21 mouse cellular contexts compared by ENCODE assay signal in genomic region chr1:98068177-98068576, GRCm38 (mm10). TPM values are rescaled to one million over a fixed set of nuclear protein-coding genes. Genes with fewer than 3 reads are reported as not detected.
DNase-seq lines count a peak whose midpoint lies in the region; ATAC-seq and TF ChIP-seq lines count a peak whose summit lies in the region.
"Had no signal": no experiment of that assay in that cellular context is flagged by ENCODE, and none has a peak within 500 bp of the region (broad histone marks: within the 10 kb centered on the region; RNA-seq: fewer than 3 reads in every experiment).

No protein-coding gene starts in this region.

- no peak for DNase-seq in lung, embryonic 14.5 days
- no peak for DNase-seq in lung, postnatal 36 days
- no peak for DNase-seq in lung, postnatal 4 days
- DNase-seq in lung, postnatal 14 days: no peak
- DNase-seq: adrenal gland, adult 2 months; adrenal gland, adult 8-10 months; adrenal gland, postnatal 10 days; adrenal gland, postnatal 14 days; adrenal gland, postnatal 25 days; adrenal gland, postnatal 36 days; B cell, adult 2 months; cerebellum, adult 11 months; cerebellum, adult 11-12 months; cerebellum, adult 18-20 months had no signal

- H3K27ac ChIP-seq in lung, embryonic 14.5 days (ENCODE audit: low read depth): no peak overlapping the region
- no peak overlapping the region for H3K27ac ChIP-seq in lung, embryonic 15.5 days
- no peak overlapping the region for H3K27ac ChIP-seq in lung, embryonic 16.5 days (ENCODE audit: low read length)

- no peaks in the 10 kb centered on the region for H3K27me3 ChIP-seq in lung, embryonic 14.5 days (ENCODE audit: insufficient read depth, low read length)
- H3K27me3 ChIP-seq in lung, embryonic 15.5 days: no peaks in the 10 kb centered on the region
- H3K27me3 ChIP-seq in lung, embryonic 16.5 days (ENCODE audit: control insufficient read depth, insufficient read depth, low read depth, low read length): no peaks in the 10 kb centered on the region
- H3K27me3 ChIP-seq: CH12.LX, Patski had no signal

- H3K4me2 ChIP-seq in lung, embryonic 14.5 days: no peak overlapping the region
- H3K4me2 ChIP-seq in lung, embryonic 15.5 days: no peak overlapping the region
- H3K4me2 ChIP-seq in lung, embryonic 16.5 days (ENCODE audit: low read depth, low read length): no peak overlapping the region

- ATAC-seq in lung, embryonic 14.5 days (ENCODE audit: insufficient read depth): peak; percentile 44; the same call in 1 of the 2 replicates
- ATAC-seq in lung, embryonic 15.5 days (ENCODE audit: borderline replicate concordance, extremely low read depth, low FRiP score, low TSS enrichment): peak; percentile 52; the same call in 1 of the 2 replicates
- peak; percentile 52; the same call in 1 of the 2 replicates for ATAC-seq in lung, embryonic 16.5 days (ENCODE audit: low read depth)
- ATAC-seq: activated CD4-positive, CD25-positive, alpha-beta regulatory T cell, adult 4 months; CD4-positive, CD25-positive, alpha-beta regulatory T cell, adult 4 months; Patski had no signal

- H3K4me3 ChIP-seq in lung, embryonic 14.5 days (ENCODE audit: low read depth, low read length): no peak overlapping the region
- no peak overlapping the region for H3K4me3 ChIP-seq in lung, embryonic 15.5 days
- no peak overlapping the region for H3K4me3 ChIP-seq in lung, embryonic 16.5 days (ENCODE audit: low read length)

- H3K36me3 ChIP-seq in lung, embryonic 14.5 days (ENCODE audit: insufficient read depth): no peaks in the 10 kb centered on the region
- no peaks in the 10 kb centered on the region for H3K36me3 ChIP-seq in lung, embryonic 15.5 days
- H3K36me3 ChIP-seq in lung, embryonic 16.5 days (ENCODE audit: control insufficient read depth, insufficient read depth, low read length): no peaks in the 10 kb centered on the region
- H3K36me3 ChIP-seq: G1E had no signal

- H3K4me1 ChIP-seq in lung, embryonic 14.5 days (ENCODE audit: insufficient read depth): no peaks in the 10 kb centered on the region
- H3K4me1 ChIP-seq in lung, embryonic 15.5 days: 0 out of 2 replicates have a peak, but pooled peaks cover under 1% of the 10 kb centered on the region
- peaks cover 3% of the 10 kb centered on the region for H3K4me1 ChIP-seq in lung, embryonic 16.5 days (replicated peaks; ENCODE audit: control insufficient read depth, insufficient read depth, low read length)

- H3K9ac ChIP-seq in lung, embryonic 14.5 days: no peak overlapping the region
- H3K9ac ChIP-seq in lung, embryonic 15.5 days: no peak overlapping the region
- no peak overlapping the region for H3K9ac ChIP-seq in lung, embryonic 16.5 days (ENCODE audit: low read length)

- 70% methylated on average over 4 of the region's 4 CpGs for WGBS in lung, embryonic 14.5 days
- 65% methylated on average over 4 of the region's 4 CpGs for WGBS in lung, embryonic 15.5 days
- WGBS in lung, embryonic 16.5 days: 54% methylated on average over 4 of the region's 4 CpGs

- TF ChIP-seq CTCF in lung, embryonic 14.5 days (IDR thresholded peaks at IDR 0.05; ENCODE audit: low read depth): no peak

- no peaks in the 10 kb centered on the region for H3K9me3 ChIP-seq in lung, embryonic 14.5 days (ENCODE audit: low read depth, low read length)
- H3K9me3 ChIP-seq in lung, embryonic 15.5 days: 0 out of 2 replicates have a peak, but pooled peaks cover 4% of the 10 kb centered on the region
- no peaks in the 10 kb centered on the region for H3K9me3 ChIP-seq in lung, embryonic 16.5 days (ENCODE audit: control insufficient read depth, low read length)

RNA-seq across cellular contexts. Expression of gene Pam, which starts 27.3 kb away (rescaled TPM):
- 41.5 and 50.1 TPM in 2 replicates for polyA plus RNA-seq in lung, embryonic 14.5 days (2014; fragmentation: Nextera tagmentation; extraction: Ambion mirVana)
- 51.7 and 52.7 TPM in 2 replicates for polyA plus RNA-seq in lung, embryonic 15.5 days (2015; fragmentation: Nextera tagmentation; extraction: Ambion mirVana)
- polyA plus RNA-seq in lung, embryonic 16.5 days (2015; fragmentation: Nextera tagmentation; extraction: Ambion mirVana): 53.4 and 61.4 TPM in 2 replicates
- polyA plus RNA-seq: G1E had no signal
